Mouse (Mus musculus) ES-Bruce4 (cell line): Measurements from ENCODE around the gene Aldh6a1. TPM values are rescaled to one million over a fixed set of nuclear protein-coding genes. Genes with fewer than 3 reads are reported as not detected.

ENCODE experiments used
- H3K27ac ChIP-seq: 2 replicates; pipeline ENCODE4 v1.5.1; 2012; ENCODE audit warnings: low read length, inconsistent platforms; ENCODE audit not compliant: insufficient read depth
- H3K27me3 ChIP-seq: 2 replicates; pipeline ENCODE4 v1.6.1; 2012; ENCODE audit warnings: mild to moderate bottlenecking, low read length, inconsistent platforms; ENCODE audit not compliant: control insufficient read depth, poor library complexity, insufficient read depth, severe bottlenecking
- H3K36me3 ChIP-seq: 2 replicates; pipeline ENCODE4 v1.6.1; 2012; ENCODE audit warnings: inconsistent platforms, mild to moderate bottlenecking, low read length, moderate library complexity; ENCODE audit not compliant: control insufficient read depth, poor library complexity, insufficient read depth, severe bottlenecking
- H3K4me1 ChIP-seq: one replicate; pipeline ENCODE4 v1.8.1; 2011; ENCODE audit warnings: low read length; ENCODE audit not compliant: control insufficient read depth, insufficient read depth
- H3K4me3 ChIP-seq: 2 replicates; pipeline ENCODE4 v1.5.1; 2011; ENCODE audit warnings: low read depth, mild to moderate bottlenecking, low read length
- H3K9ac ChIP-seq: 2 replicates; pipeline ENCODE4 v1.6.1; 2012; ENCODE audit warnings: low read depth, mild to moderate bottlenecking, inconsistent platforms; ENCODE audit not compliant: poor library complexity, severe bottlenecking
- H3K9me3 ChIP-seq: replicated peaks from 2 replicates; pipeline ENCODE4 v1.6.1; 2012; ENCODE audit warnings: mild to moderate bottlenecking, low read length, inconsistent platforms; ENCODE audit not compliant: control insufficient read depth, poor library complexity, insufficient read depth, severe bottlenecking
- CTCF ChIP-seq: IDR thresholded peaks from one replicate; pipeline ENCODE4 v1.8.1; 2011; ENCODE audit warnings: low read depth, low read length
- EP300 ChIP-seq: IDR thresholded peaks from 2 replicates; pipeline ENCODE4 v1.6.1; 2011; ENCODE audit warnings: low read depth, low read length; ENCODE audit not compliant: insufficient read depth
- POLR2A ChIP-seq: IDR thresholded peaks from one replicate; pipeline ENCODE4 v1.8.1; 2011; ENCODE audit warnings: low read length; ENCODE audit not compliant: insufficient read depth
- polyA plus RNA-seq: library from polyadenylated mRNA; stranded (reverse); fragments of >200 nt; gene quantifications from 2 replicates; pipeline ENCODE4 v1.2.4, GENCODE M21; 2011; ENCODE audit warnings: low read depth; ENCODE audit not compliant: missing spikeins, insufficient read depth, insufficient read length

The Aldh6a1 gene
- polyA plus RNA-seq, 1 experiment, result 30.4 TPM

DNA sequence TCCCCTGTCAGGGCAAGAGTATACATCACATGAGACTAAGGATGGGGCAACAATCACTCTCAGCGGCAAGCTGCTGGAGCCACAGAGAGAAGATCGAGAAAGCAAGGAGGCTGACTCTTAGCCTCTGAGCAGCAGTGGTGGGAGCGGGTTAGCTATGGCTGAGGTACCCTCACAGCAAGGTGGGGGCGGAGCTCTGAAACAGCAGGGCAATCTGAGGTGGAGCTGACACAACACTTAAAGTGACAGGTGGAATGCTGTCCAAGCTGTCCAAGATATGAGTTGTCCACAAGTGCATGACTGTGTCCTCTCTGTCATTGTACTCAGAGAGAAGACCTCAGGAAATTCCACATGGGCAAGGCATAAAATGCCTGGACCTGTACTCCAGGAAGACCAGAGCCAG is 68.4 kb downstream of the Aldh6a1 start:
- no peak overlapping the region for H3K27ac ChIP-seq
- H3K9ac ChIP-seq, result no peak overlapping the region
- TF ChIP-seq CTCF (no peak), POLR2A (no peak), EP300 (no peak)
- H3K4me3 ChIP-seq, result no peak overlapping the region
- no peaks in the 10 kb centered on the region for H3K27me3 ChIP-seq
- H3K9me3 ChIP-seq, result no peaks in the 10 kb centered on the region
- H3K36me3 ChIP-seq, result no peaks in the 10 kb centered on the region
- no peaks in the 10 kb centered on the region for H3K4me1 ChIP-seq

Other genes with a start within 250 kb of the Aldh6a1 start
- gene Elmsan1, start 232.1 kb downstream of the Aldh6a1 start, polyA plus RNA-seq, result 28.3 and 30.1 TPM in 2 replicates
- gene Ptgr2, start 165.8 kb downstream of the Aldh6a1 start, polyA plus RNA-seq, result 28.1 and 31.2 TPM in 2 replicates
- 37.3 and 41.7 TPM in 2 replicates for gene Zfp410, start 134.2 kb downstream of the Aldh6a1 start, polyA plus RNA-seq
- gene Coq6, start 89.3 kb downstream of the Aldh6a1 start, polyA plus RNA-seq, result 18.4 and 18.7 TPM in 2 replicates
- gene Fam161b, start 89.2 kb downstream of the Aldh6a1 start, polyA plus RNA-seq, result 1.3 and 1.4 TPM in 2 replicates
- 5.3 and 8.0 TPM in 2 replicates for gene Entpd5, start 42.0 kb downstream of the Aldh6a1 start, polyA plus RNA-seq
- 1.1 and 1.8 TPM in 2 replicates for gene Bbof1, start 41.9 kb downstream of the Aldh6a1 start, polyA plus RNA-seq
- 19.8 and 20.2 TPM in 2 replicates for gene Rnf113a2, start 33.8 kb downstream of the Aldh6a1 start, polyA plus RNA-seq
- 26.3 and 29.5 TPM in 2 replicates for gene Lin52, start 418 bp upstream of the Aldh6a1 start, polyA plus RNA-seq
- gene Vsx2, start 118.8 kb upstream of the Aldh6a1 start, polyA plus RNA-seq, result 0.18 TPM in 1 of 2 replicates, not detected in the other
- gene Abcd4, start 166.4 kb upstream of the Aldh6a1 start, polyA plus RNA-seq, result 20.8 and 20.9 TPM in 2 replicates
- gene Vrtn, start 190.0 kb upstream of the Aldh6a1 start, polyA plus RNA-seq, result 3.7 and 3.8 TPM in 2 replicates
- 0.67 TPM in 1 of 2 replicates, not detected in the other for gene Syndig1l, start 247.8 kb upstream of the Aldh6a1 start, polyA plus RNA-seq